Mouse (Mus musculus) megakaryocyte, embryonic 14.5 days (primary cell): ENCODE data around the gene Gm21974.

ENCODE experiments used
- FLI1 ChIP-seq: IDR thresholded peaks from 2 replicates; pipeline ENCODE4 v1.6.1; 2012; ENCODE audit warnings: low read length, inconsistent platforms, mixed read lengths
- GATA1 ChIP-seq: IDR thresholded peaks from 3 replicates; pipeline ENCODE4 v1.6.1; 2012; ENCODE audit warnings: mixed read lengths, low read length, inconsistent platforms, borderline replicate concordance

- TF ChIP-seq GATA1 = no peak
- no peak for TF ChIP-seq FLI1
Observed at GRCm38 (mm10) chr7:127912938-127913337, 17.7 kb upstream of the Gm21974 start.
